Mouse (Mus musculus) embryo, embryonic 9.5 days (tissue): ENCODE measurements around the gene Degs1.

ENCODE experiments used
- DNase-seq: peaks from one replicate; pipeline ENCODE4 v3.0.0-alpha.2; 2017; ENCODE audit errors: extremely low spot score

Gene Degs1

DNA sequence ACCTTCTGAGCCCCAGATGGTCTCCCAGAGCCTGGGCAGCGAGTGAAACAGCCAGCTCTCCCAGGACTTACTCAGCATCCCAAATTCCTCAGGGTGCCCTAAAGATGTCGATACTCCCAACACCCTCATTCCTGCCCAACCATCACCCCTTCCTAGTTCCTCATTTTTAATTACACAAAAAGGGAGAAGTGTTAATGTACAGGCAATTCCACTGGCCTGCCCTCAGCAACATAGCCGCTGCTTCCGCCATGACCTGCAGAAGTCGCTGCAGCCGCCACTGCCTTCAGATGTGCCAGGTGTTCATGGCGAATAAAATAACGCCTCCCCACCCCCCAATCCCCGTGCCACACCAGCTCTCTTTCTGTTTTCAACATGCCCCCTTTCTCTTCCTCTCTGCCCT is 56.3 kb downstream of the Degs1 start:
- no peak for DNase-seq
